Mouse (Mus musculus) kidney, embryonic 15.5 days (tissue): ENCODE results near the gene Tbc1d8b. TPM values are rescaled to one million over a fixed set of nuclear protein-coding genes. Genes with fewer than 3 reads are reported as not detected.

Experiments
- ATAC-seq: fragments of 200-750 bp; cut with Nextera tagmentation; replicated peaks from 2 replicates; pipeline ENCODE4 v1.8.0; 2017; ENCODE audit warnings: moderate TSS enrichment; ENCODE audit not compliant: low FRiP score
- H3K27ac ChIP-seq: fragments of 300-500 bp; sonication (generic); 2 replicates; pipeline ENCODE4 v1.5.1; 2015; ENCODE audit warnings: mild to moderate bottlenecking, inconsistent platforms
- H3K27me3 ChIP-seq: fragments of 300-500 bp; sonication (generic); 2 replicates; pipeline ENCODE4 v1.6.1; 2015; ENCODE audit warnings: inconsistent platforms
- H3K36me3 ChIP-seq: fragments of 300-500 bp; sonication (generic); 2 replicates; pipeline ENCODE4 v1.6.1; 2015; ENCODE audit warnings: inconsistent platforms
- H3K4me1 ChIP-seq: fragments of 300-500 bp; sonication (generic); 2 replicates; pipeline ENCODE4 v1.6.1; 2015; ENCODE audit warnings: inconsistent platforms
- H3K4me2 ChIP-seq: fragments of 300-500 bp; sonication (generic); 2 replicates; pipeline ENCODE4 v1.6.1; 2015; ENCODE audit warnings: moderate library complexity, mild to moderate bottlenecking, inconsistent platforms
- H3K4me3 ChIP-seq: fragments of 300-500 bp; sonication (generic); replicated peaks from 2 replicates; pipeline ENCODE4 v1.5.1; 2015; ENCODE audit warnings: mild to moderate bottlenecking, inconsistent platforms
- H3K9ac ChIP-seq: fragments of 300-500 bp; sonication (generic); 2 replicates; pipeline ENCODE4 v1.6.1; 2015; ENCODE audit warnings: mild to moderate bottlenecking, inconsistent platforms
- H3K9me3 ChIP-seq: fragments of 300-500 bp; sonication (generic); replicated peaks from 2 replicates; pipeline ENCODE4 v1.6.1; 2016; ENCODE audit warnings: inconsistent platforms
- WGBS: fragments of 180-500 bp; shearing (Covaris S2); methylation state at CpG from one replicate; pipeline ENCODE4 v1.1.7; 2015; ENCODE audit warnings: mixed read lengths; 5-methylcytosine and 5-hydroxymethylcytosine counted together
- polyA plus RNA-seq: library from polyadenylated mRNA; unstranded; fragments of >200 nt; fragmentation: Nextera tagmentation; extraction: Ambion mirVana; gene quantifications from 2 replicates; pipeline ENCODE4 v1.2.1, GENCODE M21; 2015

The Tbc1d8b gene
- polyA plus RNA-seq, 1 experiment from 2014 or later: 3.0 TPM

GRCm38 (mm10) chrX:139782278-139783044 lies 97.7 kb downstream of the Tbc1d8b start, which contains the start of gene Ripply1:
Gene Ripply1 (minus strand): TSS chrX:139782353.
- Histone ChIP-seq H3K36me3 (no peaks in the 10 kb centered on the region), H3K9ac (no peak within 1 kb of the TSS), H3K4me1 (no peaks in the 10 kb centered on the region), H3K4me3 (no peak within 1 kb of the TSS), H3K27me3 (peaks cover 32% of the 10 kb centered on the region), H3K4me2 (no peak within 1 kb of the TSS), H3K9me3 (no peaks in the 10 kb centered on the region), H3K27ac (no peak within 1 kb of the TSS)
- 42% methylated on average over 6 of the region's 6 CpGs for WGBS
- no peak for ATAC-seq

GRCm38 (mm10) chrX:139783045-139783422 lies 98.2 kb downstream of the Tbc1d8b start:
- Histone ChIP-seq H3K4me3 (no peak overlapping the region), H3K27ac (no peak overlapping the region), H3K36me3 (no peaks in the 10 kb centered on the region), H3K27me3 (peaks cover 30% of the 10 kb centered on the region), H3K9ac (no peak overlapping the region), H3K9me3 (no peaks in the 10 kb centered on the region), H3K4me2 (no peak overlapping the region), H3K4me1 (no peaks in the 10 kb centered on the region)
- WGBS: 58% methylated on average over 3 of the region's 3 CpGs
- ATAC-seq: no peak

- Histone ChIP-seq H3K27ac (no peak overlapping the region), H3K27me3 (peaks cover 22% of the 10 kb centered on the region), H3K36me3 (no peaks in the 10 kb centered on the region), H3K4me2 (no peak overlapping the region), H3K4me3 (no peak overlapping the region), H3K9me3 (no peaks in the 10 kb centered on the region), H3K4me1 (no peaks in the 10 kb centered on the region), H3K9ac (no peak overlapping the region)
- WGBS: 48% methylated on average over 1 of the region's 1 CpGs
- peak; percentile 73 for ATAC-seq
Observed at GRCm38 (mm10) chrX:139785764-139786163, 101.0 kb downstream of the Tbc1d8b start.

GRCm38 (mm10) chrX:139794072-139794845 lies 109.5 kb downstream of the Tbc1d8b start:
- Histone ChIP-seq H3K4me1 (no peaks in the 10 kb centered on the region), H3K27me3 (peaks cover 42% of the 10 kb centered on the region), H3K4me3 (no peak overlapping the region), H3K36me3 (no peaks in the 10 kb centered on the region), H3K9ac (no peak overlapping the region), H3K9me3 (no peaks in the 10 kb centered on the region), H3K27ac (no peak overlapping the region), H3K4me2 (no peak overlapping the region)
- WGBS: 82% methylated on average over 7 of the region's 7 CpGs
- ATAC-seq: no peak

GRCm38 (mm10) chrX:139796037-139796436 lies 111.2 kb downstream of the Tbc1d8b start:
- Histone ChIP-seq H3K9me3 (no peaks in the 10 kb centered on the region), H3K27ac (no peak overlapping the region), H3K36me3 (no peaks in the 10 kb centered on the region), H3K9ac (no peak overlapping the region), H3K4me3 (no peak overlapping the region), H3K27me3 (peaks cover 42% of the 10 kb centered on the region), H3K4me1 (no peaks in the 10 kb centered on the region), H3K4me2 (no peak overlapping the region)
- WGBS: 95% methylated on average over 6 of the region's 6 CpGs
- ATAC-seq: no peak

GRCm38 (mm10) chrX:139797875-139798274 lies 113.1 kb downstream of the Tbc1d8b start:
- H3K27ac ChIP-seq: no peak overlapping the region
- WGBS: 85% methylated on average over 9 of the region's 9 CpGs
- peaks cover 42% of the 10 kb centered on the region for H3K27me3 ChIP-seq
- no peak overlapping the region for H3K4me2 ChIP-seq
- H3K4me3 ChIP-seq: no peak overlapping the region
- ATAC-seq: no peak
- H3K36me3 ChIP-seq: no peaks in the 10 kb centered on the region
- H3K9me3 ChIP-seq: no peaks in the 10 kb centered on the region
- no peaks in the 10 kb centered on the region for H3K4me1 ChIP-seq
- no peak overlapping the region for H3K9ac ChIP-seq

- no peaks in the 10 kb centered on the region for H3K4me1 ChIP-seq
- ATAC-seq: peak; percentile 67
- no peaks in the 10 kb centered on the region for H3K9me3 ChIP-seq
- no peak overlapping the region for H3K27ac ChIP-seq
- no peaks in the 10 kb centered on the region for H3K36me3 ChIP-seq
- H3K27me3 ChIP-seq: peaks cover 51% of the 10 kb centered on the region
- no peak overlapping the region for H3K4me2 ChIP-seq
- WGBS: 84% methylated on average over 3 of the region's 3 CpGs
- no peak overlapping the region for H3K4me3 ChIP-seq
- no peak overlapping the region for H3K9ac ChIP-seq
Observed at GRCm38 (mm10) chrX:139799953-139800352, 115.2 kb downstream of the Tbc1d8b start.

- Histone ChIP-seq H3K36me3 (no peaks in the 10 kb centered on the region), H3K4me1 (no peaks in the 10 kb centered on the region), H3K4me2 (no peak within 1 kb of the TSS), H3K27me3 (peaks cover 49% of the 10 kb centered on the region), H3K4me3 (no peak within 1 kb of the TSS), H3K27ac (no peak within 1 kb of the TSS), H3K9ac (no peak within 1 kb of the TSS), H3K9me3 (no peaks in the 10 kb centered on the region)
- 74% methylated on average over 8 of the region's 8 CpGs for WGBS
- no peak for ATAC-seq
Observed at GRCm38 (mm10) chrX:139800406-139800878, 115.6 kb downstream of the Tbc1d8b start, which contains the start of gene Cldn2. Gene Cldn2 (plus strand): TSS chrX:139800828.

Other genes with a start within 250 kb of the Tbc1d8b start
- gene D330045A20Rik, start 204.6 kb upstream of the Tbc1d8b start, polyA plus RNA-seq: 1.9 and 2.2 TPM in 2 replicates
- 35.9 and 38.5 TPM in 2 replicates for gene Rnf128, start 121.7 kb upstream of the Tbc1d8b start, polyA plus RNA-seq
- 0.28 TPM in 1 of 2 replicates, not detected in the other for gene Gm15013, start 29.5 kb downstream of the Tbc1d8b start, polyA plus RNA-seq
- 0.42 TPM in 1 of 2 replicates, not detected in the other for gene Ripply1, start 97.4 kb downstream of the Tbc1d8b start, polyA plus RNA-seq
- 31.2 and 31.6 TPM in 2 replicates for gene Cldn2, start 115.8 kb downstream of the Tbc1d8b start, polyA plus RNA-seq
- gene Morc4, start 186.7 kb downstream of the Tbc1d8b start, polyA plus RNA-seq: 12.7 and 13.8 TPM in 2 replicates